ENCODE assay signal across 8 mouse cellular contexts in genomic region chr5:21736956-21737585, GRCm38 (mm10). TPM values are rescaled to one million over a fixed set of nuclear protein-coding genes. Genes with fewer than 3 reads are reported as not detected.
DNase-seq lines count a peak whose midpoint lies in the region; ATAC-seq and TF ChIP-seq lines count a peak whose summit lies in the region.

Pmpcb (plus strand) TSS chr5:21737141.

- peak; percentile 93 for ATAC-seq in erythroblast, adult 5-6 weeks (replicated peaks; ENCODE audit: low FRiP score, poor library complexity, severe bottlenecking)
- ATAC-seq in heart, embryonic 11.5 days (replicated peaks; ENCODE audit: insufficient number of reproducible peaks, low FRiP score, low TSS enrichment), result peak; percentile 80
- peak; percentile 81 for ATAC-seq in kidney, embryonic 16.5 days (ENCODE audit: low FRiP score, low TSS enrichment)

- under 1% methylated on average over 42 of the region's 42 CpGs for WGBS in heart, embryonic 11.5 days (ENCODE audit: insufficient replicate concordance)
- under 1% methylated on average over 42 of the region's 42 CpGs for WGBS in kidney, embryonic 16.5 days
- WGBS in liver, adult 2 months, result under 1% methylated on average over 41 of the region's 42 CpGs

- peak; percentile 90 to 91 for DNase-seq in B cell, adult 2 months
- DNase-seq in brain, adult 2 months (ENCODE audit: low read depth, low spot score), result peak; percentile 91
- DNase-seq in liver, adult 2 months (ENCODE audit: extremely low read depth, low read depth, low spot score), result peak; percentile 66
- peak; percentile 92 for DNase-seq in splenic B cell, adult 2 months (ENCODE audit: low read depth, low spot score)

- no peaks in the 10 kb centered on the region; the same call in 1 of the 2 replicates for H3K79me2 ChIP-seq in liver, adult 2 months (ENCODE audit: control insufficient read depth, insufficient read depth, low read length)
- peaks cover 14% of the 10 kb centered on the region for H3K79me2 ChIP-seq in myocyte (ENCODE audit: control insufficient read depth, insufficient read depth)

- H3K4me2 ChIP-seq in heart, embryonic 11.5 days, result peak within 1 kb of the TSS; percentile 88
- H3K4me2 ChIP-seq in kidney, embryonic 16.5 days (replicated peaks; ENCODE audit: low read depth, low read length), result peak within 1 kb of the TSS; percentile 66
- H3K4me2 ChIP-seq in myocyte (ENCODE audit: low read depth), result peak within 1 kb of the TSS; percentile 91

- no peaks in the 10 kb centered on the region for H3K27me3 ChIP-seq in heart, embryonic 11.5 days (ENCODE audit: control insufficient read depth, insufficient read depth, low read length)
- H3K27me3 ChIP-seq in kidney, embryonic 16.5 days (ENCODE audit: insufficient read depth, low read length), result no peaks in the 10 kb centered on the region
- no peaks in the 10 kb centered on the region for H3K27me3 ChIP-seq in liver, adult 2 months (ENCODE audit: control insufficient read depth, insufficient read depth, low read length)
- no peaks in the 10 kb centered on the region for H3K27me3 ChIP-seq in myocyte (ENCODE audit: control insufficient read depth, insufficient read depth, insufficient read length)
- H3K27me3 ChIP-seq in splenic B cell, adult 2 months (ENCODE audit: control insufficient read depth, insufficient read depth, low read length, poor library complexity, severe bottlenecking), result no peaks in the 10 kb centered on the region; the same call in none of the 2 replicates

- H3ac ChIP-seq in myocyte (ENCODE audit: control insufficient read depth, insufficient read length), result peak within 1 kb of the TSS; percentile 91

- H3K4me1 ChIP-seq in heart, embryonic 11.5 days (ENCODE audit: control insufficient read depth, insufficient read depth, low read length), result peaks cover 4% of the 10 kb centered on the region
- H3K4me1 ChIP-seq in kidney, embryonic 16.5 days (ENCODE audit: insufficient read depth, low read length), result peaks cover 23% of the 10 kb centered on the region
- H3K4me1 ChIP-seq in liver, adult 2 months (ENCODE audit: control insufficient read depth, insufficient read depth, low read length), result peaks cover 11% of the 10 kb centered on the region

- peak within 1 kb of the TSS; percentile 90 for H3K4me3 ChIP-seq in heart, embryonic 11.5 days (ENCODE audit: low read depth, low read length)
- peak within 1 kb of the TSS; percentile 79 for H3K4me3 ChIP-seq in kidney, embryonic 16.5 days (ENCODE audit: low read length)
- H3K4me3 ChIP-seq in liver, adult 2 months (ENCODE audit: insufficient read depth, low read depth, low read length), result peak within 1 kb of the TSS; percentile 99
- peak within 1 kb of the TSS; percentile 74 for H3K4me3 ChIP-seq in myocyte

- H3K9me3 ChIP-seq in heart, embryonic 11.5 days (replicated peaks; ENCODE audit: control insufficient read depth, low read length), result no peaks in the 10 kb centered on the region
- no peaks in the 10 kb centered on the region for H3K9me3 ChIP-seq in kidney, embryonic 16.5 days (ENCODE audit: low read length)

- peaks cover 4% of the 10 kb centered on the region for H3K36me3 ChIP-seq in heart, embryonic 11.5 days (ENCODE audit: control insufficient read depth, insufficient read depth, low read length)
- peaks cover 29% of the 10 kb centered on the region for H3K36me3 ChIP-seq in kidney, embryonic 16.5 days (ENCODE audit: insufficient read depth, low read length)
- peaks cover 18% of the 10 kb centered on the region for H3K36me3 ChIP-seq in liver, adult 2 months (ENCODE audit: control insufficient read depth, insufficient read depth, low read length)
- H3K36me3 ChIP-seq in myocyte (ENCODE audit: control insufficient read depth, insufficient read depth), result peaks cover 15% of the 10 kb centered on the region
- peaks cover 7% of the 10 kb centered on the region; the same call in 1 of the 2 replicates for H3K36me3 ChIP-seq in splenic B cell, adult 2 months (ENCODE audit: control insufficient read depth, insufficient read depth, low read length, poor library complexity, severe bottlenecking)

- H3K9ac ChIP-seq in heart, embryonic 11.5 days (ENCODE audit: low read depth, low read length), result peak within 1 kb of the TSS; percentile 96
- H3K9ac ChIP-seq in kidney, embryonic 16.5 days (replicated peaks; ENCODE audit: low read length), result peak within 1 kb of the TSS; percentile 88
- H3K9ac ChIP-seq in liver, adult 2 months (ENCODE audit: low read depth, low read length), result peak within 1 kb of the TSS; percentile 97

- peak; percentile 45; the same call in 1 of the 2 replicates for TF ChIP-seq POLR2A in liver, adult 2 months (IDR thresholded peaks at IDR 0.05; ENCODE audit: extremely low read depth, insufficient read depth, low read length)
- TF ChIP-seq POLR2A in myocyte (IDR thresholded peaks at IDR 0.05; ENCODE audit: insufficient read length, low read depth), result peak; percentile 51

- H3K27ac ChIP-seq in heart, embryonic 11.5 days (ENCODE audit: low read depth, low read length), result peak within 1 kb of the TSS; percentile 68; the same call in 1 of the 2 replicates
- peak within 1 kb of the TSS; percentile 75 for H3K27ac ChIP-seq in kidney, embryonic 16.5 days (ENCODE audit: low read length)
- H3K27ac ChIP-seq in liver, adult 2 months (replicated peaks; ENCODE audit: insufficient read depth, low read depth, low read length), result peak within 1 kb of the TSS; percentile 78

- TF ChIP-seq CTCF in liver, adult 2 months (IDR thresholded peaks at IDR 0.05; ENCODE audit: low read depth, low read length), result peak; percentile 95

TF ChIP-seq in myocyte, 11 proteins besides CTCF, POLR2A, EP300 and RAD21:
- TF ChIP-seq E2F4 (IDR thresholded peaks at IDR 0.05; ENCODE audit: insufficient read depth) (no peak), POLR2AphosphoS2 (IDR thresholded peaks at IDR 0.05; ENCODE audit: insufficient read length, low read depth) (peak; percentile 52), MYOD1 (IDR thresholded peaks at IDR 0.05; ENCODE audit: control insufficient read depth in 1 of 3, insufficient read length in 2 of 3, low read depth in 2 of 3) (no peak), REST (IDR thresholded peaks at IDR 0.05; ENCODE audit: insufficient read depth, insufficient read length) (no peak), SRF (IDR thresholded peaks at IDR 0.05; ENCODE audit: control insufficient read depth, insufficient read length, low read depth) (no peak), TCF12 (IDR thresholded peaks at IDR 0.05; ENCODE audit: insufficient read depth, poor library complexity, severe bottlenecking) (no peak), CEBPB (IDR thresholded peaks at IDR 0.05; ENCODE audit: insufficient read depth, poor library complexity, severe bottlenecking) (no peak), USF1 (IDR thresholded peaks at IDR 0.05; ENCODE audit: low read depth) (no peak)

RNA-seq across cellular contexts. Expression of gene Pmpcb, which starts in this region (rescaled TPM):
- 14.6 and 20.8 TPM in 2 replicates for total RNA-seq in erythroblast, adult 5-6 weeks (2015; ENCODE audit: low replicate concordance)
- total RNA-seq in erythroblast, adult 5-6 weeks (2017; ENCODE audit: low replicate concordance), result 31.6 and 35.8 TPM in 2 replicates
- 133 and 136 TPM in 2 replicates for polyA plus RNA-seq in heart, embryonic 11.5 days (2014; fragmentation: Nextera tagmentation; extraction: Ambion mirVana)
- 91.9 and 104 TPM in 2 replicates for polyA plus RNA-seq in kidney, embryonic 16.5 days (2015; fragmentation: Nextera tagmentation; extraction: Ambion mirVana)
- 160 and 167 TPM in 2 replicates for total RNA-seq in liver, adult 2 months (2014; rRNA removed)
- polyA plus RNA-seq in liver, adult 2 months (2012; rRNA removed), result 63.4 and 71.6 TPM in 2 replicates
- 126 TPM for polyA plus RNA-seq in myocyte (2012; fragmentation: generic; extraction: Trizol)

Comparison
In these comparisons a context has a peak if more than half of its experiments do, and no peak if none do; other contexts are left out.
1. Peak in every context shown above with its lines: DNase-seq, ATAC-seq, H3K4me3 ChIP-seq and H3K27ac ChIP-seq.